Mouse (Mus musculus) B cell, adult 2 months (primary cell): ENCODE measurements around the gene Dpep2nb.
"Not testable (repeated sequence)": the region's sequence is repeated elsewhere in the genome, so short reads cannot be mapped to it uniquely, and the experiment has no call there.

Source experiments
- DNase-seq, 2 experiments: peaks; one replicate each; pipeline ENCODE4 v3.0.0; 2022

Gene Dpep2nb

DNA sequence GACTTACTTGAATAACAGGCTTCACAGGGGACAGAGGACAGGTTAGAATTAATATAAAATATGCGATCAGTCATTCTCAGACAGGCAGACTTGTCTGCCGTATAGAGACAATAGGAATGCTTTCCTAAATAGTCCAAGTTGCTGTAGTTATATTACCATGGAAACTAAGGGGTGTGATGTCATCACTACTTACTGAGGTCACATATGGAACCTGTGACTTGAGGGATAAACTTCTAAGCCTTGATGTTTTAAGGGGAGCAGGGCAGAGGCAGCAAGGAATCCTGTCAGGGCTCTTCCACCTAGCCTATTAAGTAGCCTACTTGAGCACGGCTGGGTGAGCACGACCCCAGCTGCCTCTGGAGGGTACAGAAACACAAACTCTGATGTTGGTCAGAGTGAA, at the start of gene Dpep2nb:
TSS of gene Dpep2nb (minus strand) at position 101 of the 400 bp plus-strand sequence.
- no peak for DNase-seq

DNA sequence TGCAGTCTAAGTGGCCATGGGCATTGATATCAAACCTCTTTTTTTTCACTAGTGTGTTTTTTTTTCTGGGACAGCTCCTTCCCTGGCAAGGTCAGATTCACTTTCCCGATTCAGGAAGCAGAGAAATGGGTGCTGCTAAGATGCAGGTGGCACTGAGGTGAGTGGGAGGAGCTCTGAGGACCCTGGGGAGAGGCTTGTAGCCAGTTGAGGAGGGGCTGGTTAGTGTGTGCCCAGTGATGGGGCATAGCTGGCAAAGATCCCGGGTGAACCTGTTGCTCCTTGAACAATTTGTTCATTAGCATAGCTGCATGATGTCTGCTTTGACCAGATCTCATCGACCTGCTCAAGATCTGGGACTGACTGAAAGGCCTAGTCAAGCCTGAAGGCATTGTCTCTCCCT, 49.3 kb upstream of the Dpep2nb start:
- DNase-seq = peak; percentile 57 to 59

DNA sequence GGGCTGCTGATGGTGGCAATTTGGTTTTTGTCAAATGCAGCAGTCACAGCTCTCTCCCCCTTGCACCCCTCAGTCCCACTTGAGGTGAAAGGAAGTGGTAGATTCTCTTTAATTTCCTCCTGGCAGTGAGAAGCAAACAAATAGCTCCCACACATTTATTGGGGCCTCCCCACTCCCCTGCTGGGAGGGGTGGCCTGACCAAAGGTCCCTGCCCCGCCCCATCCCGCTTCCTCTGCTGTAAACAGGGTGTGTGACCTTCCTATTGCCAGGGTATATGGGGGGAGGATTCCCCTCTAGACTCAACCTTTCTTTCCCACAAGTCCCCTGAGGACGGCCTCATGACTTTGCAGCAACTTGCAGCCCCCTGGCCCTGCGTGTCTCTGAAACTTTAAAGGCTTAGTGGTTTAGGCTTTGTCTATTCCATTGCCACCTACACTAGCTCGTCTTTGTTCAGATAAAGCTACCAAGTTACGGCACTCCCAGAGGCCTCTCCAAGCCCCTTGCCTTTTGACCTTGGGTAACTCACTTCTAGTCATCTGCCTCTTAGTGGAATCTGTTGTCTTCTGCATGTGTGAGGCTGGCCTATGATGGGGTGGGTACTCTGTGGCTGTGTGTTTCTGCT, 48.5 kb upstream of the Dpep2nb start:
- peak; percentile 94 to 97 for DNase-seq

DNA sequence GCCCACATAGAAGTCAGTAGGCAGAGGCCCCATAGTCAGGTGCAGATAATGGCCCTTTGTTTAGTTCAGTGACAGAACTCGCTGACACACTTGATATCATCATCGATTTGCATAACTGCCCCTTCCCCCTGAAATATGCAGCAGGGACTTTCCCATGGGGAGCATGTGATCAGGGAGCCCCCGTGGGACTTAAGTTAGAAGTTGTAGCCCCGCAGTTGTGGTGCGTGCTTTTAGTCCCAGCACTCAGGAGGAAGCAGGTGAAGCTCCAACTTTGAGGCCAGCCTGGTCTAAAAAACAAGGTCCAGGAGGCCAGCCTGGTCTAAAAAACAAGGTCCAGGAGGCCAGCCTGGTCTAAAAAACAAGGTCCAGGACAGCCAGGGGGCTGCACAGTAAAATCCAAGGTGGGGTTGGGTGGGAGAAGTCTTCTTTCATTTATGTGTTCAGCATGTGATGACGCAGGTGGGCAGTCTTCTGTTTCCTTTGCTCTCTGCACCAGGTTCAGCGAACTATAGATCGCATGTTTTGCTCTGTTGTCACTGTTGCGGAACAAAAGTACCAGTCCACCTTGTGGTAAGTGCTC, 46.8 kb upstream of the Dpep2nb start:
- peak; percentile 94 to 97 for DNase-seq

DNA sequence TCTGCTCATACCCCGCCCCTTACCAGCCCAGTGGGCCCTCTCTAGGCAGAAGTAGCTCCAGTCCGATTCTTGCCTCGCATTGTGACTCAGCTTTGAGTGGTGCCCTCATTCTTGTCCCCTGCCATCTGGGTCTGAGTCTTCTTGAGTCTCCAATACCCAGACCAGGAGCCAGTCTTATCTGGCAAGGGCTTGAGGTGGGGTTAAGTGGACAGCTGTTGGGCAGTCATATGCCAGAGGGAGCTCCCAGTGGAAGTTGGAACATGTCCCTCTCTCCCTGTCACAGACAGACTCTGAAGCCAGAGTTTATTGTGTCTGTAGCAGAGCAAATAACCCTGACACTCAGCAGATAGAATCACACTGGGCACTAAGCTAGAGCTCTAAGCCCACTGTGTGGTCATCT, 45.3 kb upstream of the Dpep2nb start:
- peak; percentile 24 to 26 for DNase-seq

DNA sequence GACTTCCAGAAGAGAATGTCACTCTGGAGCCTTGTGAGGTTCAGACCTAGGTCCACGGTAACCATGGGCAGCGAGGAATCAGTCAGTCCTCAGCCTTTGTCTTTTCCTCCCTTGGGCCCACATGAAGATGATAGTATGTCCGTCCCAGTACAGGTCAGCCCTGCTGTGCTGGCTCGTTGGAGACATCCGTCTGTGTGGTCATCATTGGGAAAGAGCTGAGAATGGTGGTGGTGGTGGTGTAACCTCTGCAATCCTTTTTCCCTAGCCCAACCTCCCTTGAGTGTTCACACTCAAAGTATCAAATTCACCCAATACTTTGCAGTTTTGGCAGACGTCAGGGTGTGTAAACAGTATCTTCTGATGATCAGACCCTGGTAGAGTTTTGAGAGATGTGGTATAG, 44.1 kb upstream of the Dpep2nb start:
- DNase-seq = no peak

DNA sequence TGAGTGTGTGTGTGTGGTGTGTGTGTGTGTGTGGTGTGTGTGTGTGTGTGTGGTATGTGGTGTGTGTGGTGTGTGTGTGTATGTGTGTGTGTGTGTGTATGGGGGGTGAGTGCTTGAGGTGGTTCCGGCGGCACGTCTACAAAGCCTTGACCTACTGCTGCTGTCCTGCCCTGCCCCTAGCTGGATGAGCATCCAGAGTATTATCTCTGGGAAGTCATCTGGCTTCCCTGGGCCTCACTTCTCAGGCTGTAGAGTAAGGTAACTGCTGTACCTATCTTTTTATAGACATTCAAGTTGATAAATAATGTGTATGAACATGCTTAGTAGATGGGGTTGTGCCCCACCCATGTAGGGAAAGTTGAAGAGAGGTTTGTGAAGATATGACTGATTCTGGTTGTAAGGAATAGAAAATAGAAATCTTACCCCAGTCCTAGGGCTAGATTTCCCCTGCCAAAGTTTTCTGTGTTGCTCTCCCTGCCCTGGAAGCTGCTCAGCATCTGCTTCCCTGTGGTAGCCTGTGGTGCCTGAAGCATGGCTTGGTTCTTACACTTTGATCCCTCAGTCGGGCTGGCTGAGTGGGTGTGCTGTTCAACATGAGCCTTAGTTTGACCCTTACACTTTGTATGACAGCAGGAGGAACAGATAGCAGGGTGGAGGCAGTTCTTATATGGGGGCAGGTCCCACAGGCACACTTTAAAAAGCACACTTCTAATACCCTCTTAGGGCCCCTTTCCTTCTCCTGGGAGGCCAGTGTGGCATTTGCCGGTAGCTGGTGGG, 42.3 kb upstream of the Dpep2nb start:
- no peak for DNase-seq

DNA sequence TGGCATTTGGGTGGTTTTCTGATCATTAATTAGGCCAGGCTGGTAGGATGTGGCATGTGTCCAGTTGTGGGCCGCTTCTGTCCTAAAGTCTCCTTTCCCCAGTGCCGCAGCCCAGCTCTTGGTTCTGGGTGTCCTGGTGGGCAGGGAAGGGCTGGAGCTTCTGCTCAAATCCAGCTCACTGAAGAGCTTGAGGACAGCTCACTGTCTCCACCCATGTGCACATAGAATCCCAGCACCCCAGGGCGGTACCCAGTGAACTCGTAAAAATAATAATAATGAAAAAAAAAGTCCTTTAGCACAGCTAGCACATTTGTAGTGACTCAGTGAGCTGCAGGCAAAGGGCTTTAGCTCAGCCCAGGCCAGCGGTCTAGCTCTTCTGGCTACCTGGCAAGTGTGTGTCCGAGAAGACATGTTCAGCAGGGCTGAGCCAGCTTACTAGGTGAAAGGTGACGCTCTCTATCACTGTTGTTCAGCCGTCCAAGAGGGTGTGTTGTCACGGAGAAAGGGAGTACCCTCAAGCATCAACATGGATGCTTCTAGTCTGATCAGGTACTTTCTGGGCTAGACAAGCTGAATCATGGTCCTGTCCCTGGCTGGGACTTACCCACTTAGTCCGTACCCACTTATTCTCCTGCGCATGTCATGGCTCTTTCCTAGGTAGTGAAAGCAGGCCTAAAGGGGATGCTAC, 41.2 kb upstream of the Dpep2nb start:
- no peak for DNase-seq

DNA sequence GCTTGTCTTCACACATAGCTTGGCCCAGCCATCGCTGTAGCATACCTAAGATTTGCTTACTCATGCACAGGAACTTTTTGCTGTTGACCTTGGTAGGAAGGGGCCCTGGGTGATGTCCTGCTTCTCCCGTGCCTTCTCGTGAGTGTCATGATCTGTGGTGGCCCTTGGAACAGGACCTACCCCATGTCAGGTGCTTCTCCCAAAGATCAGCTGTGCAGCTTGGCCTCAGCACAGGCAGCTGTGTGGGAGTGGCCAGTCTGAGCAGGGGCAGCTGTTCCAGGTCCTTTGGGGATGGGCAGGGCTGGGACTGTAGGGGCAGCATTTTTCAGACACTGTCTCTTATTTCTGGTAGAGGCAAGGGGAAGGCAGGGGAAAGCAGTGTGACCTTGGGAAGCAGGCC, 38.4 kb upstream of the Dpep2nb start:
- DNase-seq = no peak

DNA sequence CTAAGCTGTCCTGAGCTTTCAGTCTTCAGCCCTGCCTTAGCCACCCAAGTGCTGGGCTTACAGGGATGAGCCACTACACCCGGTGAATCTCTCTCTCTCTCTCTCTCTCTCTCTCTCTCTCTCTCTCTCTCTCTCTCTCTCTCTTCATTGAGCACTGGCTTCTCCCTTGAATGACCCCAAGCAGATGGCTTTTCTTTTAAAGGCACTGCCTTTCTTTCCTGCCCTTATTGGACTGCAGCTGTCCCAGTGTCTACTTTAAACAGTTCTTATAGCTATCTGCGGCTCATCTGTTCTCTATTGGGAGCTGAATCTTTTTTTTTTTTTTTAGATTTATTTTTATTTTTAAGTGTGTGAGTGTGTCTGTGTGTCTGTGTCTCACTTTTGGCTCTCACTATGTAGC, 37.3 kb upstream of the Dpep2nb start:
- DNase-seq = no peak

DNA sequence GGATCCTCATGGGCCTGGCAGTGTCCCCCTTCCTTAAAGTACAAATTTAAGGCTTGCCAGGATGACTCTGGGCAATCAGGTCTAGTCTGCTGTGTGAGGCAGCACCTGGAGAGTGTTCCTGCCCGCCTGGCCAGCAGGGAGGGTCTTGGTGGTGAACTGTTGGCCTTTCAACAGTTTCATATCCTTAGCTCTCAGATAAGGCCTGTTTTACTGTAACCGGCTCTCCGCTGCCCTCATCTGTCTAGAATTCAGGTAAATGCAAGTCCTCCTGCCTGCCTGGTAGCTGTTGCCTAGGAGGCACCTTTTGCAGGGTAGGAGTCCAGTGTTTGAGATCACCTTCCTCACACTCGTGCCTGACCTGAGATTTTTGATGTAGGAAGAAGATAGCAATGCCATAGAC, 34.4 kb upstream of the Dpep2nb start:
- DNase-seq = peak; percentile 31 to 42

DNA sequence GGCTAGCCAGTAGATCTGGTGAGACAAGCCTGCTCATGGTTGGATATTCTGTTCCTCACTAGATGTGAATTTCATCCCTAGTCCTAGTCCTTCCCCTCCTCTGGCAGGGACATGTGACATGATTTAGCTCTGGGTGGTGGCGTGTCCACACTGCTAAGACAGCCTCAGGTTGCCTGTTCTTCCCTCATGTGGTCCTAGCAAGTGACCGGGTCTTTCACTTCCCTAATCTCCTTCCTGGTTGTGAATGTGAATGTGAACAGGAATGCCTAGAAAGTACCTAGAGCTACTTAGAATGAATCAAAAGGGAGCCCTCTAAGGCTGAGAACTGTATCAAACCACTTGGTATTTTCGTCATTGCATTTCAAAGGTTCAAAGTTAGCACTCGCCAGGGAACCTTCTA, 33.8 kb upstream of the Dpep2nb start:
- DNase-seq = peak; percentile 29 to 37

DNA sequence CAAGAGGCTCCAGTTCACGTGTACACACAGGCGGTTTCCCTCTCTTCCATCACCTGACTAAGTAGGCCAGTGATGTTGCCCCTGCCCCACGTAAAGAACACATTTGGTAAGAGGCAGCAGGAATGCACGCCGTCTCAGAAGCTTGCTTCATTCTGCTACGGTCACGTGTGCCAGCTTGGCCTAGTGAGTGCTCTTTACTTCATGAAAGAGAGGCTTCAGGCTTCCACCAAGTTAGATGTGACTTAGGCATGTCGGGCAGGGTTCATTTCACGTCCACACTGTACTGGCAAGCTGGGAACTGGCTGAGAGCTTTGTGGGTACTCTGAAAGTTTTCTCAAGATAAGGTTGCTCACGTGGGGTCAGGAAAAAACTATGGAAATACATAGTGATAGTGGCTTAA, 32.9 kb upstream of the Dpep2nb start:
- no peak for DNase-seq

DNA sequence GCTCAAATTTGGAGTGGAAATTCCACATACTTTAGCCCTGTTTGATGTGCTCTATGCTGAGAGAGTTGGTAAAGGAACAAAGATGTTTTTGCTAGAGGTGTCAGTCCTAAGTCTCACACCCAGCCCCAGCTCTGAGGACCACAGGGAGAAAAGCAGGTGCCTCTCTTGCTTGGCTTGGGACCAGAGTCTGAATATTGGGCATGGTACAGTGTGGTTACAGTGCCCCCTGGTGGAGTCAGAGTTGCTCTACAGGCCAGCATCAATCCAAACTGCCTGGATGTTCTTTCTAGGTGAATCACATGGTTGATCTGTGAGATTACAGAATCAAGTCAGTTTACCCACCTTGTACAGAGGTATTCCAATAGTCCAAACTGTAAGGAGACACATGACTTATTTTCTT, 16.7 kb upstream of the Dpep2nb start:
- peak; percentile 91 to 92 for DNase-seq

DNA sequence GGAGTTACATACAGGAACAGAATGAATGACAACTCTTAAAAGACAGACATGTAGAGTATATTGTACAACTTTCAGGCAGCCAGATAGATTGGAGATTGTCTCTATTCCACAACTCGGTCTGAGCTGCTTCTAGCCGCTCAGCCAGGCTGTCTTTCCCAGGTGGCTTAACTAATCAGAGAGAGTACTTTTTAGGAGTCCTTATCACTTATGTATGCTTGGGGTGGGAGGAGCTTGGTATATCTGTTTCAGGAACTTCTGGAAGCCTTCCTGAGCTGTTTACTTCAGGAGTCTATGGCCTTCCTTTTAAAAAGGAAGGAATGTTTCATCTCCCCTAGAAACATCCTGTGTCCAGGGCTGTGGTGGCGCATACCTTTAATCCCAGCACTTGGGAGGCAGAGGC, 12.3 kb upstream of the Dpep2nb start:
- DNase-seq = no peak

DNA sequence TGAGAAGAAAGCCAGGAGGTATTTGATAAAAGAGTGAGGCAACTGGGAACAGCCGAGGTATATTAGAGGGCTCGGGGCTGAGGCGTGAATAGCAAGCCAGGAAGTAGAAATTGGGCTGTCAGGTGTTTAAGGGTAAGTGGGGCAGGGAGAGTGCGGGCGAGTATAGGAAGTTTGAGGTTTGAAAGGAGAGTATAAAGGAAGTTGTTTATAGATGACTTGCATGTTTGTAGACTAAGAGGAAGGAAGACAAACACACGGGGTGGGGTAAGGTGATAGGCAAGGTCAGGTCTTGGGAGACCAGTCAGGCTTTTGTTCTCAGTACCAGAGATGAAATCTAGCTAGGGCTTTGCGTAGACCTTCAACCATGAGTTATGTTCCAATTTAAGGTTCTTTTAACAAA, 11.4 kb upstream of the Dpep2nb start:
- DNase-seq = peak; percentile 24 to 34

DNA sequence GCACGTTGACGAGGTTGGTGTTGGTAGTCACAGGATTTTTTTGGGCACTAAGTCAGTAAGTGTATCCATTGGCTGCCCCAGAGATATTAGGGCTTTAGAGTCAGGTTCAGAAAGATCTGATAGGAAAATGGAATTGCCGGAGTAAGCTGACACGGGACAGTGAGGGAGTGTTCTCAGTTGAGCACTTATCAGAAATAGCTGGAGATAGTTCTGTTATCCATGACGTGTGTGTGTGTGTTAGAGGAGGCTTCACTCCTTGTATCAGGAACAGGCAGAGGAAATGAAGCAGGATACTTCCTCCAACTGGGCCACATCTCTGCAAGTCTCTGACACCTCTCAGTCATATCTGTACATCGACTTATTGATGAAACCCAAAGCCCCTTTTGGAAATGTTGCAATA, 10.5 kb upstream of the Dpep2nb start:
- no peak for DNase-seq

DNA sequence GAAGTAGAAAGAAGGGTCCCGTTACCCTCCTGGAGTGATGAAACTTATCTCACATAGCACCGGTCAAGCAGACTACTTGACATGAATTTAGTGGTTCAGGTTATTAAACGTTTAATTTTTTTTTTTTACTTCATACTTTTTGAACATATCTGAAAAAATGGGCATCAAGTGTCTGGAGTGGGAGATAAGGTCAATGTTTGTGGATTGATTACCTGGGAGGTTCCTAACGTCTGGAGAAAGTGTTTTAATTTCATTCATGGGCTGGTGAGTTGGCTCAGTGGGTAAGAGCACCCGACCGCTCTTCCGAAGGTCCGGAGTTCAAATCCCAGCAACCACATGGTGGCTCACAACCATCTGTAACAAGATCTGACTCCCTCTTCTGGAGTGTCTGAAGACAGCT, 6.4 kb upstream of the Dpep2nb start:
- DNase-seq = not testable (repeated sequence)

DNA sequence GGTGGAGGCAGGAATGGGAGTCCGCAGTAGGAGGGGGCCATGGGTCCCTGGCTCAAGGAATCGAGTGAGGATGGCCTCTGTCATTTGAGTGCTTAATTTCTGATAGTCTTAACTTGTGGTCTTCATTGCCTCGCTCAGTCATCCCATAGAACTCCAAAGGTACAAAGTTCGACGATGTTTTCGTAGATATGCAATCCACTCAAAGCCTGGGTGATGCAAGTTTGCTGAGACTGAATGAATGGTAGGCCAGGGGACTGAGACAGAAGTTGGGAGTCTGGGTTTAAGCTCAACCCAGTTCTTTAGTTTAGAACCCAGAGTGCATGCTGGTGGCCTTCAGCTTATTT, 5.8 kb upstream of the Dpep2nb start, which contains the start of gene Ddx28:
TSS of gene Ddx28 (minus strand) at position 240 of the 344 bp plus-strand sequence.
- DNase-seq = no peak

DNA sequence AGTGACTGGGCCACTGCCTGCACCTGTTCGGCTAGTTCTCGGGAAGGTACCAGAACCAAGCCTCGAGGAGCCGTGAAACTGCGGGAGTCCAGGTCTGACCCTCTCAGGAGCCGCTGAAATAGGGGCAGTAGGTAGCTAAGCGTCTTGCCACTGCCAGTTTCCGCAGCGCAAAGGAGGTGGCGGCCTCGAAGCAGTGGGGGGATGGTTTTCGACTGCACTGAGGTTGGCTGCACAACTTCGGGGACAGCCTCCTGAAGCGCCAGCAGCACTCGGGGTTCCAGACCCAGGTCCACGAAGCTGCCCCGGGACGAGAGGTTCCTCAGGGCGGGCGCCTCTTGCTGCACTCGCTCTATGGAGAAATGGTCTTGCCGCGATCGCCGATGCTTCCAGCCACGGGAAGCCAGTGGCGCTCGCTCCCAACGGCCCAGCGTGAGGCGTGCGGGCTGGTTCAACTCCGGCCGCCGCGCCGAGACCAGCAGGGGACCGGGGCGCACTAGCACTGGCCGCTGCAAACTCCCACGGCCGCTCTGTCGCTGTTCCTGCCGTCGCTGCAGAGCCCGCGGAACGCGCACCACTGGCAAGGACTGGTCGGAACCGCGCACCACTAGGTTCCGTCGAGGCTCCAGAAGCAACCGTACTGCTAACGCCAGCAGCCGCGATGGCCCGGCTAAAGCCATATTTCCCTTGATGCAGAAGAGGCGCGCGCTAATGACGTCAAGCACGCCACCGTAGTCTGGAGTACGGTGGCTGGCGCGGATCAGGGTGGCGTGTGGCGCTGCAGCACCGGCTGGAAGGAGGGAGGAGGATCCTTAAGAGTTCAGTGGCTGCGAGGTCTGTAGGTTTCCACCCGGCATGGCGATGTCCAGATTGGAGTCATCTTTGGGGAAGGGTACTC, 5.2 kb upstream of the Dpep2nb start:
- peak; percentile 91 to 92 for DNase-seq

DNA sequence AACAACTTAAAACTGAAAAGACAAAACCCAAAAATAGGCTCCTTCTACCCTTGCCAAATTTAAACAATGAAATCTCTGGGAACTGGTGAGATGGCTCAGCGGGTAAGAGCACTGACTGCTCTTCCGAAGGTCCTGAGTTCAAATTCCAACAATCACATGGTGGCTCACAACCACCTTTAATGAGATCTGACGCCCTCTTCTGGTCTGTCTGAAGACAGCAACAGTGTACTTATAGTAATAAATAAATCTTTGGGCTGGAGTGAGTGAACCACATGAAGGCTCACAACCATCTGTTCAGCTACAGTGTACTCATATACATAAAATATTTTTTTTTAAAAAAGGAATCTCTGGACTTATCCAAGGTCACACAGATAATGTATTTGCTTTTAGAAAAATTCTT, 2.1 kb upstream of the Dpep2nb start:
- DNase-seq = not testable (repeated sequence)

DNA sequence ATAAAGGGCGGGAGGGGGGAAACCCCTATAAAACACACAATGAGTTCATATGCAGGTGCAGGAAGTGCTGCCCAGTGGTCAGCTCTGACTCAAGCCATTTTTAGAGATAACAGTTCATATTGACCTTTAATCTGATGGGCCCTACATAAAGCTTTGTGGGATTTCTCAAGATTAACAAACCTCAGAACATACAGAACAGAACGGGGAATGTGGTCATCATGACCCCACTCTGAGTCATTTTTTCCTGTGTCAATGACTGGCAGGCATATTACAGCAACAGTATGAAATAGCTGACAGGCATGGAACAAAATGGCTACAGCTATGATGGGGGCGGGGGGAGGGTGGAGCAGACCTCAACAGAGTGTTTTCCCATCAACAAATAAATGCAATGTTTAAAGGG, 1.4 kb upstream of the Dpep2nb start:
- DNase-seq = no peak

DNA sequence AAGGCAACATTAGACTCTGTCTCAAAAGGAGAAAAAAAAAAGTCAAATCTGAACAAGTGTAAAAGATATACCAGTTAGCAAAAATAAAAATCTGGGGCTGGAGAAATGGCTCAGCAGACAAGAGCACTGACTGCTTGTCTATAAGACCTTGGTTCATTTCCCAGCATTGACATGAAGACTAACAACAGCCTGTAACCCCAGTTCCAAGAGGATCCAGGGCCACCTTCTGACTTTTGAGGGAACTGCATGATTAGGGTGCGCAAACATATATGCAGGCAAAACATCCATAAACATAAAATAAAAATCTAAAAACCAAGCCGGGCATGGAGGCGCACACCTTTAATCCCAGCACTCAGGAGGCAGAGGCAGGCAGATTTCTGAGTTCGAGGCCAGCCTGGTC, 638 bp upstream of the Dpep2nb start:
- DNase-seq = peak in 1 of 2 experiments; percentile 20
